Mouse (Mus musculus) midbrain, embryonic 15.5 days (tissue): ENCODE data around the gene Selenon. TPM values are rescaled to one million over a fixed set of nuclear protein-coding genes. Genes with fewer than 3 reads are reported as not detected.

Experiments used
- ATAC-seq: fragments of 200-750 bp; cut with Nextera tagmentation; replicated peaks from 2 replicates; pipeline ENCODE4 v1.8.0; 2017; ENCODE audit warnings: moderate TSS enrichment
- H3K27ac ChIP-seq: fragments of 300-500 bp; sonication (generic); 2 replicates; pipeline ENCODE4 v1.5.1; 2015; ENCODE audit warnings: mild to moderate bottlenecking, inconsistent platforms
- H3K27me3 ChIP-seq: fragments of 300-500 bp; sonication (generic); replicated peaks from 2 replicates; pipeline ENCODE4 v1.6.1; 2015; ENCODE audit warnings: inconsistent platforms
- H3K36me3 ChIP-seq: fragments of 300-500 bp; sonication (generic); replicated peaks from 2 replicates; pipeline ENCODE4 v1.6.1; 2015; ENCODE audit warnings: inconsistent platforms
- H3K4me1 ChIP-seq: fragments of 300-500 bp; sonication (generic); 2 replicates; pipeline ENCODE4 v1.6.1; 2015; ENCODE audit warnings: inconsistent platforms
- H3K4me2 ChIP-seq: fragments of 300-500 bp; sonication (generic); 2 replicates; pipeline ENCODE4 v1.6.1; 2015; ENCODE audit warnings: inconsistent platforms, mild to moderate bottlenecking, moderate library complexity
- H3K4me3 ChIP-seq: fragments of 300-500 bp; sonication (generic); 2 replicates; pipeline ENCODE4 v1.5.1; 2015; ENCODE audit warnings: mild to moderate bottlenecking, inconsistent platforms
- H3K9ac ChIP-seq: fragments of 300-500 bp; sonication (generic); 2 replicates; pipeline ENCODE4 v1.6.1; 2015; ENCODE audit warnings: mild to moderate bottlenecking, inconsistent platforms
- H3K9me3 ChIP-seq: fragments of 300-500 bp; sonication (generic); 2 replicates; pipeline ENCODE4 v1.6.1; 2016; ENCODE audit warnings: inconsistent platforms
- WGBS: fragments of 180-500 bp; shearing (Covaris S2); methylation state at CpG from one replicate; pipeline ENCODE4 v1.1.7; 2015; ENCODE audit warnings: mixed read lengths; 5-methylcytosine and 5-hydroxymethylcytosine counted together
- polyA plus RNA-seq: library from polyadenylated mRNA; unstranded; fragments of >200 nt; fragmentation: Nextera tagmentation; extraction: Ambion mirVana; gene quantifications from 2 replicates; pipeline ENCODE4 v1.2.1, GENCODE M21; 2015

Selenon gene
- polyA plus RNA-seq, 1 experiment from 2014 or later, result 28.3 TPM

DNA sequence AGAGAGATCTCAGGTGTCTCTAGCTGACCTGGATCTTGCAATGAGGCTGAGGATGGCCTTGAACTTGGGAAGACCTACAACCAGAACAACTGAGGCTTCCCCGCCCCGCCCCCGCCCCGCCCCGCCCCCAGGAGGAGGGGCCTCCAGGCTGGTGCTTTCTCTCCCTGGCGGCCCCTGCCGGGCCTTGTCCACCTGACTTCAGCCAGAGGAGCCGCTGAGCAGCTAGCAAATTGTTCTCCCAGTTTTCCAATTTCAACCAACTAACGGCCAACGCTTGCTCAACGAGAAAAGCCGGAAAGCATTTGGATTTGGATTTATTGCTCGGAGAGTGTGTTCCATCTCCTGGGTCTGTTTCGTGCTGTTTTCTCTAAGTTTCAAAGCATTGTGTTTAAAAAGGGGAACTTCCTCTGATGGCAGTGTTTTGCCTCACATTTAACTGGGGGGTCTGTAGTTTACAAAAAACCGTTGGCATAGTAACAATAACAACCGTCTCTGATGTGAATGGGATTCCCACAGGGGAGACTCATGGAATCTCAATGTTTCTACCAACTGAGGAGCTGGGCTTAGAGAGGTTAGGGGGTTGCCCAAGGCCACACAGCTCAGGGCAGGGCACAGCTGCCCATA lies 5.8 kb upstream of the Selenon start:
- no peak overlapping the region for H3K9ac ChIP-seq
- H3K4me1 ChIP-seq, result peaks cover 11% of the 10 kb centered on the region
- no peaks in the 10 kb centered on the region for H3K27me3 ChIP-seq
- no peak overlapping the region for H3K4me3 ChIP-seq
- WGBS, result 11% methylated on average over 16 of the region's 16 CpGs
- H3K36me3 ChIP-seq, result no peaks in the 10 kb centered on the region
- H3K9me3 ChIP-seq, result no peaks in the 10 kb centered on the region
- no peak for ATAC-seq
- H3K27ac ChIP-seq, result 0 out of 2 replicates have a peak overlapping the region, but pooled peaks have one; percentile 8
- no peak overlapping the region for H3K4me2 ChIP-seq

DNA sequence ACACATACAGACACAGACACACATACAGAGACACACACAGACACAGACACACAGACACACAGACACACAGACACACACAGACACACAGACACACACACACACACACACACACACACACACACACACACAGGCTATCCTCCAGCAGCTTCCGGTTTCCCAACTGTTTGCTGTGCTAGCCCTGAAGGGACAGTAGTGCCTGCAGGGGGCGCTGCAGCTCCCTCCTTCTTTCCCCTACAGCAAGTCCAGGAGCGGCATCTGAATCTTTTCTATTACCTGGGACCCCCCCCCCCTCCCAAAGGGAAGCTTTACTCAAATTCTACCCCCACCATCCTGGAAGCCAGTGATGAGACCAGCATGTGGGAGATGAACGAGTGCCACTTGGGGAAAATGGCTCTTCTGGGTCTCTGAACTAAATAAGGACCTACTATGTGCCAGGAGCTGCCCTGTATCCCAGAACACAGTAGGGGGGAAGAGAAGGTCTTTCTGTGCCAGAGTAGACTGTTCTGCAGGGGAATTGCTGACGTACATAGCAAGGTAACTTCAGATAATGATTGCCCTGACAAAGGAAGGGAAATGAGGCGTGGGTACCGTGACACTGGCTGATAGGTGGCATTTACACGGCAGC lies 4.1 kb upstream of the Selenon start:
- no peak for ATAC-seq
- no peak overlapping the region for H3K4me3 ChIP-seq
- H3K9ac ChIP-seq, result no peak overlapping the region
- H3K27ac ChIP-seq, result no peak overlapping the region
- no peak overlapping the region for H3K4me2 ChIP-seq
- H3K9me3 ChIP-seq, result no peaks in the 10 kb centered on the region
- H3K36me3 ChIP-seq, result no peaks in the 10 kb centered on the region
- H3K4me1 ChIP-seq, result peaks cover 21% of the 10 kb centered on the region
- 53% methylated on average over 8 of the region's 8 CpGs for WGBS
- no peaks in the 10 kb centered on the region for H3K27me3 ChIP-seq

DNA sequence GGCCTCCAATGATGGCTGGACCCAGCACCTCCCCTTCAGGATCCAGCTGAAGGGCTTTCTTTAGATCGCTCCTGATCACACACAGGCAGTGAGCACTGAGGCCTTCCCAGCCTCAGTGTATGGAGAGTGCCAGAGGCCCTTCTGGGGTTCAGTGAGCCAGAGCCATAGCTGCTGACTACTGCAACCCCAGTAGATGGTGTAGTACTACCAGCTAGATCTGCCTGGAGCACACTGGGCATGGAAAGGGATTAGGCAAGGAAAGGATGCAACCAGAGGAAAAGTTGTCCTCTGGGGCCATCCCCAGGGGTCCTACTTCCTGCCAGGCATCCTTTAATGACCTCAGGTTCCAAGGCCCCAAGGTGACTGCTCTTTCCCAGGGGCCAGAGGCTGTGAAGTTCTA lies 1.7 kb upstream of the Selenon start:
- ATAC-seq, result no peak
- H3K36me3 ChIP-seq, result peaks cover 8% of the 10 kb centered on the region; the same call in 1 of the 2 replicates
- no peak overlapping the region for H3K9ac ChIP-seq
- 80% methylated on average over 1 of the region's 1 CpGs for WGBS
- no peak overlapping the region for H3K4me3 ChIP-seq
- no peak overlapping the region for H3K27ac ChIP-seq
- H3K4me2 ChIP-seq, result no peak overlapping the region
- H3K27me3 ChIP-seq, result no peaks in the 10 kb centered on the region
- H3K4me1 ChIP-seq, result peaks cover 32% of the 10 kb centered on the region
- H3K9me3 ChIP-seq, result no peaks in the 10 kb centered on the region

DNA sequence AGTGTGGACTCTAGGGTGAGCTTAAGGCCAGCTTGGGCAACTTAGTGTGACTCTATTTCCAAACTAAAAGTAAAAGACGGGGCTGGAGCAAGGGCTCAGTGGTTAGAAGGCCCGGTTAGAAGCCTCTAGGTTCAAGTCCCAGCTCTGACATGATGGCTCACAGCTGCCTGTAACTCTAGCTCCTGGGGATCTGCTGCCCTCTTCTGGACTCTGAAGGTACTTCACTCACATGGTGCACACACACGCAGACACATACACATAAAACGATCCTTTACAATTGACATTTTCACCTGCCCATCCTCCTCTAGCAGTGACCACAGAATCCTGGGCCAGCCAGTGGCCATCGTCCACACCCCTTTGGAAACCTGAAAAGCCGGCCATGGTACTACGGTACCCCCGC lies 2.1 kb downstream of the Selenon start:
- Histone ChIP-seq H3K36me3 (peaks cover 13% of the 10 kb centered on the region; the same call in 1 of the 2 replicates), H3K9me3 (no peaks in the 10 kb centered on the region), H3K9ac (no peak overlapping the region), H3K27me3 (no peaks in the 10 kb centered on the region), H3K4me2 (no peak overlapping the region), H3K27ac (no peak overlapping the region), H3K4me1 (peaks cover 39% of the 10 kb centered on the region), H3K4me3 (no peak overlapping the region)
- ATAC-seq, result no peak
- 97% methylated on average over 8 of the region's 8 CpGs for WGBS

DNA sequence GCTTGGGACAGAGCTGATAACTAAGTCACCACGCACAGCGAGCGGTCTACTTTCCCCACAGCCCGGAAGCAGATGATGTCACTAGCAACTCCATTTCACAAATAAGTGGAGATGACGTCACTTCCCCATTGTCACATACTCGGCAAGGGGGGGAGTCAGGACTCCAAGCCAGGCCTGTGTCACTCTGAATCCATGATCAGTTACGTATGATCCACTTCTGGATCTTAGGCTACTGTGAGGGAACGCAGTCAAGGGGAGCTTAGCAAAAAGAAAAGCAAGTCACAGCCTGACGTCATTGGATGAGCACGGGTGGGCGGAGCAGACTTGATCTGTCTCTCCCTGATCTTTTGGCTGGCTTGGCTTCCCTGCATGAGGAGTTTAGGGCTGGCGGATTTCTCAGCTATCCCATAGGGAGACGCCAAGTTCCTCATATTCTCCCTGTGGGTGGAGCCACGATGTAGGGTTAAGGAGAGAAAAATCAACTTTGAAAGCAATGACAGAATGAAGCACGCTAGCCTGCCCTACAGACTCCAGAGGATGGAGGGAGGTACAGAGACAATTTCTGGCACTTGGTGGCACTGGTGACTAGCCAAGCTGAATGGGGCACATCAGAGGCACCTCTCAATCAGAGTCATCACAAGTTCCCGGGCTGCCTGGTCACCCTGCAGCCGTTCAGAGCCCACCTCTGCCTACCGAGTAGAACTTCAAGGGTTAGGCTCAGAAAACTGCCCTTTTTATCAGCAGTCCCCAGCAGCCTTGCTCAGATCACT lies 3.6 kb downstream of the Selenon start:
- WGBS, result 63% methylated on average over 18 of the region's 18 CpGs
- H3K9me3 ChIP-seq, result no peaks in the 10 kb centered on the region
- no peak overlapping the region for H3K27ac ChIP-seq
- H3K4me2 ChIP-seq, result no peak overlapping the region
- H3K27me3 ChIP-seq, result no peaks in the 10 kb centered on the region
- no peak overlapping the region for H3K9ac ChIP-seq
- no peak for ATAC-seq
- H3K36me3 ChIP-seq, result peaks cover 20% of the 10 kb centered on the region; the same call in 1 of the 2 replicates
- no peak overlapping the region for H3K4me3 ChIP-seq
- H3K4me1 ChIP-seq, result peaks cover 39% of the 10 kb centered on the region

DNA sequence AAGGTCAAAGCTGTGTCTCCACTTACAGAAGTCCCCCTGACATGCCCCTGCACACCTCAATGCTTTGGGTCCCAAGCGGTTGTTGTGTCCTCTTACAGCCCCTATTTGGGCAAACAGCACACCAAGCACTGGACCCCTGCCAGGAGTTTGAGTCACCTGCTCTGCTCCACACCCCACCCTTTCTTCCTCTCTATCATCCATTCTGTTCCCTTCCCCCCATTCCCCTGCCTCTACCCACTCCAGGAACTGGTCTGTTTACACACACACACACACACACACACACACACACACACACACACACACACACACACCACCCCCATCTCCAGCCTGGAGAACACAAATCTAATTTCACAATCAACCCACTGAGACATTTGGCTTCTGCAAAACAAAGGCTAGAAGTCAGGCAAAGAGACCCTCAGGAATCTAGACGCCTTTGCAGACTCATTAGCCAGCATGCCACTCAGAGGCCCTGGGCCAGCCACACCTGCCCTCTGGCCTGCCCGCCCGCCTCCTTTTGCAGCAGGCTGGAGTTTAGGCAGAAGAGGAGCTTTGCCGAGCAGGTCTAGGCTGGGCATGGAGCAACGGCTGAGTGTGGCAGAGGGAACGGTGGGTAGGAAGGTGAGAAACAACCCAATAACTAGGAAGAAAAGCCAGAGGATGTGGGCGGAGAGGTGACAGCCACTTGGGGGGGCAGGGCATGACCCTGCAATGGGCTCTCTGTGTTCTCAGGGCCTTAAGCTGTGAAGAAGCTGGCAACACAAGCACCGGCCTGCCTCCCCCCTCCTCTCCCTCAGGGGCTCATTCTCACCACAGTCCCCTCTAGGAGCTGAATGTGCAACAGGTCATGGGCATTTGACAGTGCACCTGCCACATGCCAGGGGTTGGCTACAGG lies 4.9 kb downstream of the Selenon start:
- Histone ChIP-seq H3K27ac (no peak overlapping the region), H3K36me3 (peaks cover 25% of the 10 kb centered on the region; the same call in 1 of the 2 replicates), H3K4me2 (no peak overlapping the region), H3K4me1 (peaks cover 34% of the 10 kb centered on the region), H3K9ac (no peak overlapping the region), H3K9me3 (no peaks in the 10 kb centered on the region), H3K4me3 (no peak overlapping the region), H3K27me3 (no peaks in the 10 kb centered on the region)
- WGBS, result 73% methylated on average over 9 of the region's 9 CpGs
- no peak for ATAC-seq

DNA sequence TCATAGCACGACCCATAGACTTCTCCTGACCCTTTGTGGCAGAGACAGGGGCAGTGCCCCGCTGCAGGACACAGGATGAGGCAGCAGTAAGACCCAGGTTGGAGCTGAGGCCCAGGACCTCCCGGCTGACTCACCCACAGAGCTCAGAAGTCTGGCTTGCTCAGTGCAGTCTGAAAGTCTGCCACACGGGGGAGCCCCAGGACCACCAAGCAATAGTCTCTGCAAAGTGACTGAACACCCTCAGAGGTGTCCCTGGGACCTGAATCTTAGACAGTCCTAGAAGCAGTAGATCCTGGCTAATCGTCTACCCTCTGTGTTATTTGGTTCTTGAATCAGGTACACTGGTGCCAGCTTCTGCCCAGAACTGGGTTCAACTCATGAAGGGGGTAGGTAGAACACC lies 8.7 kb downstream of the Selenon start:
- no peak overlapping the region for H3K27ac ChIP-seq
- H3K27me3 ChIP-seq, result no peaks in the 10 kb centered on the region
- H3K36me3 ChIP-seq, result peaks cover 17% of the 10 kb centered on the region; the same call in 1 of the 2 replicates
- no peak overlapping the region for H3K9ac ChIP-seq
- WGBS, result 16% methylated on average over 5 of the region's 5 CpGs
- peak; percentile 58 for ATAC-seq
- H3K4me2 ChIP-seq, result no peak overlapping the region
- no peaks in the 10 kb centered on the region for H3K9me3 ChIP-seq
- H3K4me1 ChIP-seq, result peaks cover 13% of the 10 kb centered on the region
- H3K4me3 ChIP-seq, result no peak overlapping the region

DNA sequence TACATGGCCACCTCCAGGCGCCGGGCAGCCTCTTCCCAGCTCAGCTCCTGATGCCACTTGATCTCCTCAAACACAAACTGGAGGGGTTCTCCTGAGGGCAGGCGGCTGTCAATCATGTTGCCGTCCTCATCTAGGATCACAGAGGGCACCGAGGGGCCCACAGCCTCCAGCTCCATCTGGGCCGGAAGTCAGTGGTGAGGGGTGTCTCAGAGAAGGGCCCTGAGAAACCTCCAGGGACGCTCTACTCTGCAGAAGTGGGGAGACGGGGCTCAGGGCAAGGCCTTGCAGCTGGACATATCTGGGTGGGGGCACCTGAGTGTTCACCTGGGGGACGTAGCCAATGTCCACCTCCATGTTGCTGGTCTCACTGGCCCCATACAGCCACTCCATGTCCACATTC lies 9.2 kb downstream of the Selenon start:
- no peak overlapping the region for H3K27ac ChIP-seq
- H3K4me1 ChIP-seq, result peaks cover 7% of the 10 kb centered on the region
- no peak overlapping the region for H3K4me3 ChIP-seq
- H3K9ac ChIP-seq, result no peak overlapping the region
- no peak for ATAC-seq
- 93% methylated on average over 9 of the region's 9 CpGs for WGBS
- no peaks in the 10 kb centered on the region for H3K9me3 ChIP-seq
- no peaks in the 10 kb centered on the region for H3K27me3 ChIP-seq
- H3K36me3 ChIP-seq, result peaks cover 14% of the 10 kb centered on the region; the same call in 1 of the 2 replicates
- H3K4me2 ChIP-seq, result no peak overlapping the region

DNA sequence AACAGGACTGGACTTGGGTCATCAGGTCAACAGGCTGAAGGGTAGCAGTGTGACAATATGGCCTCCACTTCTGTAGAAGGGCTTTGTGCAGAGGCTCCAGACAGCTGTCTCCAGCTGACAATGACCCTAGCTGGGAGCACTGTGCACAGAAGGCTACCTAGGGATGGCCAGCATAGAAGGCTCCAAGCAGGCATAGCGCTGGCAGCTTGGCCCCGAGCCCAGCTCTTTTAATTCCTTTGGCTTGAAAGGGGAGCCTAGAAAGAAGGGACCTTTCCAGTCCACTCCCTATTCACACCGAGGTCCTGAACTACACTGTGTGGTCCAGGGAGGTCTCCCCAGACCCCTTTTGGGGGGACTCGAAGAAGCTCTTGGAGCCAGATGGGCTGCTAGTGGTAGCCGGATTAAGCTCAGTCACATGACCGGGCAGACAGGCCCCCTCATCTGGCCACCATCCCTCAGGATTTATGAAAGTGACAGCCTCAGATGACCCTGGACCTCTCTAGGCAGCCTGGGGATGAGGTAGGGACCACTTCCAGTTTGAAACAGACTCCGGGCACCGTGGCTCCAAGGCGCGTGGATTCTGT lies 12.9 kb downstream of the Selenon start:
- H3K27ac ChIP-seq, result 0 out of 2 replicates have a peak overlapping the region, but pooled peaks have one; percentile 3

DNA sequence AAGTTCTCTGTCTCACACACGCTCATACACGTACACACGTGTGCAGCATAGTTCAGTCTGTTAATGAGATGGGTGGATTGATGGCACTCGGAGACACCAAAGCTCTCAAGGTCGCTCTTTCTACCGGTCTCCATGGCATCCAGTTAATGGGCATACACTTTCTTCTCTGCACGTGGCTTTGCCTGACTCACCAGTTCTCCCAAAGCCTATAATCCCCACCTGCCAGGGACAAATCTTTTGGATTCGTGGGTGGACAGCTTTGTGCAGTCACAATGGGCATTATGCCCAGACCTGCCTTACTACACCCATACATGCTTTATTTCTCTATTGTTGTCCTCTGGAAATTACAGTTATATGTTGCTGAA lies 16.2 kb downstream of the Selenon start:
- H3K27ac ChIP-seq, result peak overlapping the region; percentile 84; the same call in 1 of the 2 replicates
- WGBS, result 5% methylated on average over 8 of the region's 8 CpGs
- peak; percentile 34 for ATAC-seq

More for the DNA sequence above, 12.9 kb downstream of the Selenon start:
- no peaks in the 10 kb centered on the region for H3K27me3 ChIP-seq
- H3K9me3 ChIP-seq, result no peaks in the 10 kb centered on the region
- no peak overlapping the region for H3K4me3 ChIP-seq
- H3K36me3 ChIP-seq, result peaks cover 7% of the 10 kb centered on the region; the same call in 1 of the 2 replicates
- WGBS, result 77% methylated on average over 10 of the region's 10 CpGs
- no peak overlapping the region for H3K9ac ChIP-seq
- H3K4me2 ChIP-seq, result no peak overlapping the region
- ATAC-seq, result no peak
- H3K4me1 ChIP-seq, result peaks cover 11% of the 10 kb centered on the region

DNA sequence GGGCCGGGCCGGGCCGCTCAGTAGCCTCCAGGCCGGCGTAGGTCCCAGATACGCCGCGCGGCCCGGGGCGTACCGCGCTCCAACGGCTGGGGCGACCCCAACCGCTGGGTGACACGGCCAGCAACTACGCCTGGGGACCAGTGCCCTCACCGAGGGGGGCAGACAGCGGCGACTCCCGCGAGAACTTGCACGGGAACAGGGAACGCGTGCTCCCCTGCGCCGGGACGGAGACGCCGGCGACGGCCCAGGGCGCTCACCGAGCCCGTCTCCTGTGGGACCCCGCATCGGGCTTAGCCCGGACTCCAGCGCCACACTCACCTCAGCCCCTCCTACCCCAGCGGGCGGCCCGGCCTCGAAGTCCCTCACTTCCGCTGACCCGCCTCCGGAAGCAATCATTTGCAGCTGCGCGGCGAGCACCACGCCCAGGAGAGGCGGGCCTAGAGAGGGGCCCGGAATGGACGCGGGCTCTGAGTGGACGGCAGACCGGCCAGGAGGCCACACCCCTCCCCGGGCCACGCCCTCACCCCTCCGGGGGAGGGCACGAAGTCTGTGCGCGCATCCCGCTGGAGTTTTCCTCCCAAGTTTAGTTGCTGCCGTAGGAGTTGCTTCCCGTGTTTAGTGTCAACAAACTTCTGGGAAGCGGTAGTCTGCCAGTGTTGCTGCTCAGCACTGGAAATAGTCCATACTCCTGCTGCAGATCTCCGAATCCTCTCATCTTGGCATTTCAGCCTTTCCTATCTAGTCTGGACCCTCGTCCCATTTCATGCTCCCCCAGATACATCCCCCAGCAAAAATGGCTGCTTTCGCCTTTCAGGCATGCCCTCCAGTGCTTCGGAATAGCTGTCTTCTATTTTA lies 16.8 kb downstream of the Selenon start, which contains the start of gene Mtfr1l:
Mtfr1l (minus strand) TSS at position 456 of the 855 bp plus-strand sequence.
- Histone ChIP-seq H3K4me2 (peak within 1 kb of the TSS; percentile 87), H3K9me3 (no peaks in the 10 kb centered on the region), H3K4me1 (peaks cover 23% of the 10 kb centered on the region), H3K27me3 (no peaks in the 10 kb centered on the region), H3K4me3 (peak within 1 kb of the TSS; percentile 92), H3K9ac (peak within 1 kb of the TSS; percentile 78), H3K36me3 (peaks cover 13% of the 10 kb centered on the region), H3K27ac (peak within 1 kb of the TSS; percentile 84)
- under 1% methylated on average over 71 of the region's 71 CpGs for WGBS
- peak; percentile 97 for ATAC-seq

More for the DNA sequence above, 16.2 kb downstream of the Selenon start:
- Histone ChIP-seq H3K4me3 (peak overlapping the region; percentile 92), H3K27me3 (no peaks in the 10 kb centered on the region), H3K9me3 (no peaks in the 10 kb centered on the region), H3K36me3 (peaks cover 7% of the 10 kb centered on the region; the same call in 1 of the 2 replicates), H3K9ac (peak overlapping the region; percentile 9; the same call in 1 of the 2 replicates), H3K4me2 (peak overlapping the region; percentile 87), H3K4me1 (peaks cover 23% of the 10 kb centered on the region)
